Mouse (Mus musculus): Measurements from ENCODE around the gene Cad. TPM values are rescaled to one million over a fixed set of nuclear protein-coding genes. Genes with fewer than 3 reads are reported as not detected.

Cad gene
- total RNA-seq, 2 experiments from 2014 or later, result 17.9 to 19.4 TPM

GRCm38 (mm10) chr5:31094799-31095691, 40.5 kb downstream of the Cad start:
- peak in 1 of 2 experiments; percentile 57 for DNase-seq (ENCODE audit: low spot score in 2 of 2)
- intact Hi-C loops (cut with DNase I), result loop anchor here (5.0 kb wide), 1 partner anchor 32 kb away; no protein-coding TSS in a partner anchor

GRCm38 (mm10) chr5:31095711-31096480, 41.3 kb downstream of the Cad start:
- DNase-seq (ENCODE audit: low spot score in 2 of 2), result no peak
- intact Hi-C loops (cut with DNase I), result no loop called here

- no peak for DNase-seq (ENCODE audit: low spot score in 2 of 2)
- intact Hi-C loops (cut with DNase I), result no loop called here
These were observed 51.3 kb downstream of the Cad start, which contains the start of gene Dnajc5g for GRCm38 (mm10) chr5:31105814-31106335. Dnajc5g (plus strand) TSS chr5:31106285.

DNA sequence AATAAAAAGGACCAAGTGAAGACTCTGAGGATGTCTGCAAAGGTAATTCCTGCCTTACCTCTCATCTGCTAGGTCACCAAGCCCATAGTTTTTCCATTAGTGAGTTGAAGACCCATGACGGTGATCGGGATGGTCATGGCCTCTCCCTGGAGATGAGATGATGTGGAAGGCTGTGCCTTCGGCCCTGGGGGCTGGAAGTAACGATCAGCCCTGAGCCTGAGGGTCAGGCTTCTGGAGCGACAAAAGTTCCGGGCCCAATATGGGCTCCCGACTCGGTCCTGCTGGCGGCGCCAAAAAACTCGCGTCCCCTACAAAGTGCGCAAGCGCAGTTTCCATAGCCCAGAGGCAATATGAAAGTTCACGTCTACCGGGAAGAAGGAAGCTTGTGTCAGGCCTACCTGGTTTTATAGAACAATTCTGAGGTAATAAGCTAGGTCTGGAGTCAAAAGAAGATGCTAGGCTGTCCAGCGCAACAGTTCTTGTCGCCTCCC, 53.5 kb downstream of the Cad start, which contains the start of gene Slc30a3:
Gene Slc30a3, minus strand, starts transcription at position 238 of the 491 bp plus-strand sequence.
- intact Hi-C loops (cut with DNase I), result no loop called here
- DNase-seq (ENCODE audit: low spot score in 2 of 2), result no peak

- DNase-seq (ENCODE audit: low spot score in 2 of 2), result no peak
- intact Hi-C loops (cut with DNase I), result no loop called here
These were observed 56.2 kb downstream of the Cad start for GRCm38 (mm10) chr5:31110781-31111180.

DNA sequence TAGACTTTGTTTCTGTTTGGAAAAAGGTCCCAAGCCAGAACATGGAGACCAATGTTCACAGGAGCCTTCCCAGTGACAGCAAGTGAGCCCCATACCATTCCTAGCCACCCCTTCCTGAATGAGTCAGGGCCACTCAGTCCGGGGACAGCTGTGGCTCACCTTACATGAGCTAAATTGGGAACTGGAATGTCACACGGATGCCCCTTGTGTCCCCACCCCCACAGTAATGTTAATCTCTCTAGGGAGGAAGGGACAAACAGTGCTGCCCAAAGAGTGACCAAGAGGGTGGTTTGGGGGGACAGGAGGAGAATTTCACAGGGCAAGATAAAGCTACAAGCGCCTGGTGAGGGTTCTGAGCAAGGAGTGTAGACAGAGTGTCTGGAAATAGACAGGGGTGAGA, 61.8 kb downstream of the Cad start, which contains the start of gene Trim54:
Gene Trim54, plus strand, starts transcription at position 359 of the 400 bp plus-strand sequence.
- intact Hi-C loops (cut with DNase I), result no loop called here
- no peak for DNase-seq (ENCODE audit: low spot score in 2 of 2)

GRCm38 (mm10) chr5:31116912-31117311, 62.3 kb downstream of the Cad start:
- intact Hi-C loops (cut with DNase I), result no loop called here
- no peak for DNase-seq (ENCODE audit: low spot score in 2 of 2)

DNA sequence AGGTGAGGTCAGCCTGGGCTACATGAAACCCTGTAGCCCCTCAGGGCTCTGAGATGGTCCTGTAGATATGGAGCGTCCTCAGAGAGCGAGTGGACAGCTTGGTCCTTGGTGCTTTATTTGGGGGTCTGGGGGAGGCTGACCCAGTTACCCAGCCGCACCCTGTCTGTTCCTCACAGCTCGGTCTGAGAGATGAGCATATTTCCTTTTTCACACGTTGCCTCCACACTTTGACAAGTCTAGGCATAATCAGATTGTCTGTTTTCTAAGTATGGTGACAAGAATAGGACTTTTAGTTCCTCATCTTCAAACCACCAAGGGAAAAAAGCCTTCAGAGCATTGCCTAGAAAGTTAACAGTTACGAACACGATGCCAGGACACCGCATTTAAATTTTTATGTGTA, 66.5 kb downstream of the Cad start:
- intact Hi-C loops (cut with DNase I), result loop anchor here (5.0 kb wide), 1 partner anchor 39 kb away; no protein-coding TSS in a partner anchor
- DNase-seq (ENCODE audit: low spot score in 2 of 2), result peak; percentile 37 to 68

GRCm38 (mm10) chr5:31123481-31123880, 68.9 kb downstream of the Cad start:
- intact Hi-C loops (cut with DNase I), result loop anchor here (5.0 kb wide), 1 partner anchor 41 kb away; no protein-coding TSS in a partner anchor
- DNase-seq (ENCODE audit: low spot score in 2 of 2), result no peak

DNA sequence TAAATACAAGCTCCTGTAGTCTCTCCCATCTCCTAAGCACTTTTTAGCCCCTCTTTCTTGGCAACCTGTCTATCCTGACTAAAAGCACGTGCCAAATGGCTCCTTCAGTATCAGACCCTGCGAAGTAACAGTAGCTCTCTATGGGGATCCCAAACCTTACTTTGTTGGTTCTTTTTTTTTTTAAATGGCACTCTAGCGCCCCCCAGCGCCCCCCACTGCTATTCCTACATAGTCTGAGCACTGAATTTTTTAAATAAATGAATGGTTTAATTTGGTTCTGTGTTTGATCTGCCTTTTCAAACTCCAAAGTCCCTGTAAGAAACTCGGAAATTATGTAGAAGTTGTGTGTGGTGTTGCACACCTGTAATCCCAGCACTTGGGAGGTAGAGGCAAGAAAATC, 71.5 kb downstream of the Cad start:
- intact Hi-C loops (cut with DNase I), result loop anchor here (5.0 kb wide), 1 partner anchor 34 kb away; no protein-coding TSS in a partner anchor
- DNase-seq (ENCODE audit: low spot score in 2 of 2), result no peak

Other genes starting within 250 kb of the Cad start
- gene Mapre3, start 240.1 kb upstream of the Cad start, total RNA-seq (2021), result 100 to 1,000 TPM; 214 to 218 TPM
- gene Tmem214, start 186.8 kb upstream of the Cad start, total RNA-seq (2021), result 10 to 100 TPM; 69.1 to 69.4 TPM
- gene Agbl5, start 166.1 kb upstream of the Cad start, total RNA-seq (2021), result 10 to 100 TPM; 14.7 to 16.5 TPM
- gene Ost4, start 147.0 kb upstream of the Cad start, total RNA-seq (2021), result 100 to 1,000 TPM in 1 of 2 experiments, 10 to 100 TPM in 1; 96.8 to 101 TPM
- gene Emilin1, start 141.4 kb upstream of the Cad start, total RNA-seq (2021), result 1 to 10 TPM; 4.5 to 4.9 TPM
- gene Khk, start 133.3 kb upstream of the Cad start, total RNA-seq (2021), result 1 to 10 TPM; 8.3 to 9.1 TPM
- gene Cgref1, start 109.2 kb upstream of the Cad start, total RNA-seq (2021), result 10 to 100 TPM; 33.2 to 35.3 TPM
- gene Preb, start 94.4 kb upstream of the Cad start, total RNA-seq (2021), result 100 to 1,000 TPM; 122 to 140 TPM
- gene Tcf23, start 86.1 kb upstream of the Cad start, total RNA-seq (2021), result under 1 TPM in 1 of 2 experiments, not detected in 1; 0.09 TPM
- gene Atraid, start 6.5 kb upstream of the Cad start, total RNA-seq (2021), result 10 to 100 TPM; 71.4 to 75.3 TPM
- gene Slc5a6, start 5.9 kb upstream of the Cad start, total RNA-seq (2021), result 10 to 100 TPM; 11.8 to 18.0 TPM
- not detected for gene Dnajc5g, start 51.5 kb downstream of the Cad start, total RNA-seq (2021)
- gene Slc30a3, start 53.5 kb downstream of the Cad start, total RNA-seq (2021), result 100 to 1,000 TPM; 148 to 193 TPM
- gene Trim54, start 61.9 kb downstream of the Cad start, total RNA-seq (2021), result 1 to 10 TPM; 1.9 to 2.0 TPM
- gene Ucn, start 84.0 kb downstream of the Cad start, total RNA-seq (2021), result 1 to 10 TPM; 2.5 to 2.7 TPM
- gene Mpv17, start 99.5 kb downstream of the Cad start, total RNA-seq (2021), result 10 to 100 TPM; 40.5 to 49.8 TPM
- 1 to 10 TPM; 3.3 TPM for gene Gm29609, start 125.1 kb downstream of the Cad start, total RNA-seq (2021)
- 10 to 100 TPM; 54.9 to 57.2 TPM for gene Gtf3c2, start 125.4 kb downstream of the Cad start, total RNA-seq (2021)
- gene Snx17, start 138.4 kb downstream of the Cad start, total RNA-seq (2021), result 10 to 100 TPM; 72.2 to 77.1 TPM
- 10 to 100 TPM; 39.5 to 49.2 TPM for gene Eif2b4, start 138.7 kb downstream of the Cad start, total RNA-seq (2021)
- gene Zfp513, start 147.5 kb downstream of the Cad start, total RNA-seq (2021), result 10 to 100 TPM; 27.2 to 31.1 TPM
- gene Ppm1g, start 165.9 kb downstream of the Cad start, total RNA-seq (2021), result 10 to 100 TPM; 77.5 to 87.1 TPM
- 10 to 100 TPM; 72.9 to 75.8 TPM for gene Nrbp1, start 186.1 kb downstream of the Cad start, total RNA-seq (2021)
- not detected for gene Gm9970, start 186.5 kb downstream of the Cad start, total RNA-seq (2021)
- 1 to 10 TPM; 1.6 to 2.0 TPM for gene Krtcap3, start 196.9 kb downstream of the Cad start, total RNA-seq (2021)
- 10 to 100 TPM; 82.8 to 93.9 TPM for gene Ift172, start 236.3 kb downstream of the Cad start, total RNA-seq (2021)
- gene Fndc4, start 241.3 kb downstream of the Cad start, total RNA-seq (2021), result 100 to 1,000 TPM; 124 to 147 TPM
- under 1 TPM; 0.11 to 0.30 TPM for gene Gckr, start 242.7 kb downstream of the Cad start, total RNA-seq (2021)